Comparison of ENCODE assay signal across 8 mouse cellular contexts in the genomic region with DNA sequence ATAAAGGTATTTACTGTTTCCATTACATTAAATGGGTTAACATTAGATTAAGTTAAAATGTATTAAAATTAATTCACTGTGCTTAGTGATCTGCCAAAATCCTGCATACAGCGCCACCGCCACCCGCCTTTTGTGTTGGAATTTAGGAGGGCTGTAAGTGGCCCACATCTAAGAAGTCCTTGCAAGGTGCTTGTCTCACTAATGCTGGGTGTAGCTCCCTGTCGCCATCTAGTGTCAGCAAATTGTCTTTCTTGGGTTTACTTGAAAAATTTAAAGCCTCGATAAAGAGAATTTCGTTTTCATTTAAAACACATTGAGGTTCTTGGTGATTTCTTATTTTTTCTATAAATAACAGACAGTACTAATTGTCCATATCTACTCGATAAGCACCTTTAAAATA. TPM values are rescaled to one million over a fixed set of nuclear protein-coding genes. Genes with fewer than 3 reads are reported as not detected.
DNase-seq lines count a peak whose midpoint lies in the region; ATAC-seq lines count a peak whose summit lies in the region.
"Had no signal": no experiment of that assay in that cellular context is flagged by ENCODE, and none has a peak within 500 bp of the region (broad histone marks: within the 10 kb centered on the region; RNA-seq: fewer than 3 reads in every experiment).

No protein-coding gene starts in this region.

- no peaks in the 10 kb centered on the region for H3K27me3 ChIP-seq in embryonic facial prominence, embryonic 14.5 days (replicated peaks; ENCODE audit: control insufficient read depth, insufficient read depth, low read length)
- H3K27me3 ChIP-seq in liver, embryonic 13.5 days: no peaks in the 10 kb centered on the region
- H3K27me3 ChIP-seq: limb, embryonic 13.5 days had no signal

- no peak overlapping the region for H3K9ac ChIP-seq in embryonic facial prominence, embryonic 14.5 days (ENCODE audit: low read depth, low read length)
- H3K9ac ChIP-seq in liver, embryonic 13.5 days: no peak overlapping the region
- H3K9ac ChIP-seq: limb, embryonic 13.5 days had no signal

- 35% methylated on average over 7 of the region's 7 CpGs for WGBS in embryonic facial prominence, embryonic 14.5 days
- 41% methylated on average over 7 of the region's 7 CpGs for WGBS in liver, embryonic 13.5 days (ENCODE audit: insufficient replicate concordance)

- peaks cover 25% of the 10 kb centered on the region for H3K36me3 ChIP-seq in embryonic facial prominence, embryonic 14.5 days (ENCODE audit: control insufficient read depth, insufficient read depth, low read length)
- H3K36me3 ChIP-seq in liver, embryonic 13.5 days: peaks cover 34% of the 10 kb centered on the region

- no peaks in the 10 kb centered on the region; the same call in 1 of the 2 replicates for H3K4me1 ChIP-seq in embryonic facial prominence, embryonic 14.5 days (ENCODE audit: control insufficient read depth, insufficient read depth, low read length)
- no peaks in the 10 kb centered on the region for H3K4me1 ChIP-seq in liver, embryonic 13.5 days (replicated peaks)

- H3K9me3 ChIP-seq in embryonic facial prominence, embryonic 14.5 days (ENCODE audit: control insufficient read depth, low read length): no peaks in the 10 kb centered on the region
- no peaks in the 10 kb centered on the region for H3K9me3 ChIP-seq in liver, embryonic 13.5 days (replicated peaks)
- H3K9me3 ChIP-seq: limb, embryonic 13.5 days had no signal

- H3K4me3 ChIP-seq in embryonic facial prominence, embryonic 14.5 days (ENCODE audit: low read depth, low read length): no peak overlapping the region
- no peak overlapping the region for H3K4me3 ChIP-seq in liver, embryonic 13.5 days (replicated peaks)
- H3K4me3 ChIP-seq: limb, embryonic 13.5 days had no signal

- H3K27ac ChIP-seq in embryonic facial prominence, embryonic 14.5 days (replicated peaks; ENCODE audit: low read depth, low read length): no peak overlapping the region
- no peak overlapping the region for H3K27ac ChIP-seq in liver, embryonic 13.5 days
- H3K27ac ChIP-seq: limb, embryonic 13.5 days had no signal

- ATAC-seq in embryonic facial prominence, embryonic 14.5 days (ENCODE audit: low read depth): no peak
- no peak for ATAC-seq in liver, embryonic 13.5 days (ENCODE audit: low read depth)

- DNase-seq in 3134 (ENCODE audit: extremely low read depth, insufficient read length, low spot score) (peak; percentile 33), 416B (ENCODE audit: low read depth) (peak; percentile 88)
- peak; percentile 78 for DNase-seq in adrenal gland, postnatal 14 days
- peak; percentile 81 for DNase-seq in embryonic facial prominence, embryonic 14.5 days (ENCODE audit: low spot score)
- DNase-seq in kidney, adult 9 months: peak; percentile 84
- peak; percentile 46 for DNase-seq in liver, embryonic 13.5 days
- DNase-seq in right cerebral cortex, postnatal 14 days: peak; percentile 63

- H3K4me2 ChIP-seq in embryonic facial prominence, embryonic 14.5 days (ENCODE audit: low read depth, low read length): no peak overlapping the region
- H3K4me2 ChIP-seq in liver, embryonic 13.5 days: no peak overlapping the region
- H3K4me2 ChIP-seq: limb, embryonic 13.5 days had no signal

RNA-seq across cellular contexts. Expression of a gene that starts 35.6 kb away (rescaled TPM):
- total RNA-seq in adrenal gland, postnatal 14 days (2021): 0.63 and 1.1 TPM in 2 replicates
- 0.60 and 1.0 TPM in 2 replicates for polyA plus RNA-seq in embryonic facial prominence, embryonic 14.5 days (2014; fragmentation: Nextera tagmentation; extraction: Ambion mirVana)
- 0.41 and 0.65 TPM in 2 replicates for polyA plus RNA-seq in liver, embryonic 13.5 days (2015; fragmentation: Nextera tagmentation; extraction: Ambion mirVana)

RNA-seq across cellular contexts. Expression of a gene that starts 54.3 kb away (rescaled TPM):
- 26.2 and 28.0 TPM in 2 replicates for total RNA-seq in adrenal gland, postnatal 14 days (2021)
- polyA plus RNA-seq in embryonic facial prominence, embryonic 14.5 days (2014; fragmentation: Nextera tagmentation; extraction: Ambion mirVana): 3.7 and 4.2 TPM in 2 replicates
- polyA plus RNA-seq in liver, embryonic 13.5 days (2015; fragmentation: Nextera tagmentation; extraction: Ambion mirVana): 2.0 and 2.3 TPM in 2 replicates

Comparison
In these comparisons a context has a peak if more than half of its experiments do, and no peak if none do; other contexts are left out.
1. DNase-seq: peak in every context shown above with its lines; median percentile 88 in 416B; 84 in kidney, adult 9 months; 81 in embryonic facial prominence, embryonic 14.5 days; 78 in adrenal gland, postnatal 14 days; 63 in right cerebral cortex, postnatal 14 days; 46 in liver, embryonic 13.5 days; 33 in 3134.